Mouse (Mus musculus): ENCODE data around the gene Stra6.

Stra6 gene

DNA sequence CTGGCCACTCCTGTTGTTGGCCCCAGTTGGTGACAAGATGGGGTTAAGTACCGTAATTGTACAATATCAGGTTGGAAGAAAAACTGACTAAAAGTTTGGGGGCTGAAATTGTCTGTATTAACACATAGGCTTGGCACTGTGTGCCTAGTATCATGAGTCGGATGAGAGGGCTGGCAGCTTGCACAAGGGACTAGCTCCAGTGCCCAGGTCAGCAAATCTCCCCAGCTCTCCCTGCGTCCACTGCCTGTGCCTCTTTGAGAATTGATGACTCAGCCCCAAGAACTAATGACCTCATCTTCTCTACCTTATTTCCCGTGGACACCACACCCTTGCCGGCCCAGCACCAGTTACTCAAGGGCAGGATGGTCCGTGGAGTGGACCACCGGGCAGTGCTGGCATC, 13.7 kb upstream of the Stra6 start:
- DNase-seq (ENCODE audit: low read depth) = no peak

- DNase-seq (ENCODE audit: low read depth) = no peak
Observed at GRCm38 (mm10) chr9:58051937-58052336, 11.7 kb upstream of the Stra6 start.

DNA sequence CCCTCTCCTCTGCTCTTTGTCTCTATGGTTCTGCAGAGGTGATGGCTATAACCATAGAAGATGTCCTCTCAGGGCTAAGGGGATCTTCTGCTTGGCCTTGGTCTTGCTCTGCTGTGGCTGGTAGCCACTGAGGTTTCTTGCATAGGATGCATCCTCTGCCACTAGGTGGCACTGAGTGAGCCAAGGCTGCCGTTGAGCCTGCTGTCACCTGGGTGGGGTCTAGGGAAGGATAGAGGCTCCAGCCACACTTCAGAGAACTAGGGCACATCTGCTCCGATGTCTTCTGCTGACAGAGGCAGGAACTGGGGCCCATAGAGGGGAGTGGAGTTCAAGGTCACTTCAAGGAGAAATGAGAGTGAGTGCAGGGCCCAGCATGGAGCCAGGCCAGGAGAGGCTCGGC, 10.5 kb upstream of the Stra6 start:
- peak; percentile 40 for DNase-seq (ENCODE audit: low read depth)

DNA sequence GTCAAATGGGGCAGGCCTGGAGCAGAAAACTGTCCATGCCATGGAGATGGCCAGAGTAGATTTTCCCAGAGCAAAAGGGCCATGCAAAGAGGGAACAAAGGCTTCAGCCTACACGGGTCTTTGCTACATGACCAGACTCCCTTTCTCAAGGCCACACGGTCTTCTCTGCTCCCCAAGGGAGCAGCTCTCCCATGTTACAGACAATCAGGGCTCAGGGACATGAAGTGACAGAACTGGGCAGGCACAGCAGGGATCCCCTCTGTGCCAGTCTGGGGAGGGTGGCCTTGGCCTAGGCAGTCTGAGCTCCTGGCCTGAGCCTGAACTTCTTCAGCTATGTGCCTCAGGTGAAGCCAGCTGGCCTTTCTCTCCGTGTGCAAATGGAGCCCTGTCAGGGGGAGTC, 10.0 kb upstream of the Stra6 start:
- no peak for DNase-seq (ENCODE audit: low read depth)

DNA sequence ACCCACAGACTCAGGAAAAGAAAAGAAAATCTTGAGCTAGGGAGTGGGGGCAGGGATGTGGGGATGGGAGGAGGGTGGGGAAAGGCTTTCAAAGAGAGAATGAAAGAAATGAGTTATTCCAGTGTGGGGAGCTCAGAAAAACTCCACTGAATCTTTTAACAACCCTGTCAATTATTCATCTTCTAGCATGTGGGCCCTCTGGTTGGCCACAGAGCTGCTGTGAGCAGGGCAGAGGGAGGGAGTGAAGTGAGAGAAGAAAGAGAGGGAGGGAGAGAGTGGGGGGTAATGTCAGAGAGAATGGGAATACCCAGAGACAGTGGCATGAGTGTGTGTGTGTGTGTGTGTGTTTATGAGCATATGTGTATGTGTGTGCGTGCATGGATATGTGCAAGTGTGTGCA, 9.6 kb upstream of the Stra6 start:
- no peak for DNase-seq (ENCODE audit: low read depth)

DNA sequence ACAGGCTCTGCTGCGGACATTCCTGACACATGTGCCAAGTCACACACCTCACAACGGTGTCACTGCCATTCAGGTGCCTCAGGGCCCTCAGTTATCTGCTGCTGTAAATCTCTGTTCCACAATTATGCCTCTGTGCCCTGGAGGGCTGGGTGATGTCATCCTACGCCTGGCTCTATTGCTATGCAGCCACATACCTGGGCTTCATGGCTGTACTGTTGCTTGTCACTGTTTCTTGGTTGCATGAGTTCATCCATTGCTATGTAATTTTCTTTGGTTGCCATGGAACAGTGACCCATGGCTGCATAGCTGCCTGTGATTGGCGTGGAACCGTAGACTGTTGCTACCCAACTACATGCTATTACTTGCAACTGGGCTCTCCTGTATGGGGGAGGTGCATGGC, 7.9 kb upstream of the Stra6 start:
- DNase-seq (ENCODE audit: low read depth) = no peak

DNA sequence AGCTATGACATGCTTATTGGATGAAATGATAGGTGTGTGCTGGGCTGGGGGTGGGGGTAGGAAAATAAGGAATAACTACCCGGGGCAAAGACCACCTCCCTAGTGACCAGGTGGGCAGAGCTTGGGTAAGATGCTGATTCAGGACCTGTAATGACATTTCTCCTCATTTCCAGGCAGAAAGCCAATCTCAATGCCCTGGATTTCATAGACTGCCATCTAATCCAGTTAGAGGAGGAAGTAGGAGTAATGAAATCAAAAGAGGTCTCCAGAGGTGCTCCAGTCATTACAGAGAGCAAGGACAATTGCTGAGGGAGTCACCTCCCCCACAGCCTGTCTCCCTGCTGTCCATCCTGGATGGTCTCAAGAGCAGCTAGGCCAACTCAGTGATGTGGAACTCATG, 3.7 kb upstream of the Stra6 start:
- DNase-seq (ENCODE audit: low read depth) = no peak

GRCm38 (mm10) chr9:58060677-58061667, 2.6 kb upstream of the Stra6 start:
- peak; percentile 32 for DNase-seq (ENCODE audit: low read depth)

- DNase-seq (ENCODE audit: low read depth) = no peak
Observed at GRCm38 (mm10) chr9:58065532-58065931, 1.9 kb downstream of the Stra6 start.

- DNase-seq (ENCODE audit: low read depth) = no peak
Observed at GRCm38 (mm10) chr9:58065977-58066730, 2.6 kb downstream of the Stra6 start.

DNA sequence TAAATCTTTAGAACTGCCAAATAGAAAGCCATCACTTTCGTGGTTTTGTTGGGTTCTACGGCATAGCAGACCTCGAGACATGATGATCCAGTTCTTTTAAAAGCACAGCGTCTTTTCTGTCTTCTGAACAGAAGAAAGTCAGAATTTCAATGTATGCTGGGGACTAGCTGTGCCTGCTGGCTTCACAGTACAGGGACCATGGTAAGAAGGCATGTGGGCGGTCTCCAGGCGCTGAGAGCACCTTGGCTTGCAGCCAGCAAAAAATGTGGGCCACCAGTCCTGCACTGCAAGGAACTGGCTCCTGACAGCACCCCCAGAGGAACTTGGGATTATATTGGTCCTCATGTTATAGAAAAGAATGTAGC, 3.1 kb downstream of the Stra6 start:
- no peak for DNase-seq (ENCODE audit: low read depth)

GRCm38 (mm10) chr9:58067546-58067945, 4.0 kb downstream of the Stra6 start:
- no peak for DNase-seq (ENCODE audit: low read depth)

DNA sequence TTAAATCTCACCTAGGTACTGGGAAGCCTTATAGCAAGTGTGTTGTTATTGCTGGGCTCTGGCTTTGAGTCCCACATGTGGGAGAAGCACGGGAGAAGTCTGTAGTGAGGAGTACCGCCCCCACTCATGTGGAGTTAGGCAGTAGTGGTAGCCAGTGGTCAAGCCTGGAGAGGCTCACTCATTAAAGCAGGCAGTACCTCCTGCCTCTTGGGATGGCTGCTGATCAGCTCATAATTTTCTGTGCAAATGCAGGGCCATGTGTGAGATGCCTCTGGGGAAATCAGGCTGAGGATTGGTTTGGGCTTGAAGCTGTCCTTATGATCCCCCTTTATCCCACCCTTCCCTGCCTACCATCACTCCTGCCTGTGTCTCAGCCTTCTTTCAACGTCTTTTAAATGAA, 11.0 kb downstream of the Stra6 start:
- no peak for DNase-seq (ENCODE audit: low read depth)

DNA sequence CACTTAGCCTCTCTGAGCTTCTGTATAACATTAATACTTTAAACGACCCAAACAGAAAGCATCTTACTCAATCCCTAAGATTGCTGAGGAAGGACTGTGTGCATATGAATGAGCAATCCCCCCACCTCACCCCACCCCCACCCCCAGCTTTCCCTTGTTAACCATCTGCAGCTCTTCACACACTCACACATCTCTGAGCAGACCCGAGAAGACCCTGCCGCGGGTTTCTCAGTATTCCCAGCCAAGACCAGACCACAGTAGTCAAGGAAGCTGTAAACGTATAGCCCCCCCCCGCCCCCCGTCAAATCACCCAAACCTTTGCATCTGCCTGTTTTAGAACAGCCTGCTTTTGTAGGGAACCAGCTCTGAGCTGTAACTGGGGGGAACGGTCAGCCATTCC, 21.0 kb downstream of the Stra6 start:
- DNase-seq (ENCODE audit: low read depth) = no peak

GRCm38 (mm10) chr9:58085074-58085473, 21.5 kb downstream of the Stra6 start:
- no peak for DNase-seq (ENCODE audit: low read depth)

DNA sequence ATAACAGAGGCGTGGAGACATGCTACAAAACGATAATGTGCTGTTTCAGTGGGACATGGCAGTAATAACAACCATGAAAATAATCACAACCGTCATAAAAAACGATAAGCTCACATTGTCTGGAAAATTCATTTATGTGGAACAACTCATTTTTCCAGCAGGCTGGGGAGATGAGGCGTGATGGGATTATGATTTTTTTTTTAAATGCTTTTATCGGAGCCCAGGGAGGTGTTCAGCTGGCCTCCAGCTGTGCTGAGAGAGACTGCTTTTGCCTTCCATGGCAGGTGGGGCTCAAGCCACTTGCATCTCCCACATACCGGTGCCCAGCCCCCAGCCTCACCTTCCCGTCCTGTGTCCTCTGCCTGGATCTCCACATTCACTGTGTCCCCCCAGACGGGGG, 22.6 kb downstream of the Stra6 start:
- no peak for DNase-seq (ENCODE audit: low read depth)

- DNase-seq (ENCODE audit: low read depth) = no peak
Observed at GRCm38 (mm10) chr9:58086861-58087260, 23.3 kb downstream of the Stra6 start.

- no peak for DNase-seq (ENCODE audit: low read depth)
Observed at GRCm38 (mm10) chr9:58087277-58087998, 23.9 kb downstream of the Stra6 start.

- no peak for DNase-seq (ENCODE audit: low read depth)
Observed at GRCm38 (mm10) chr9:58091623-58092425, 28.2 kb downstream of the Stra6 start.

GRCm38 (mm10) chr9:58092581-58093269, 29.1 kb downstream of the Stra6 start:
- DNase-seq (ENCODE audit: low read depth) = no peak

GRCm38 (mm10) chr9:58093776-58094175, 30.2 kb downstream of the Stra6 start:
- no peak for DNase-seq (ENCODE audit: low read depth)

Measured in induced T-regulatory cell, adult 2 months (primary cell).